Mouse (Mus musculus) thymus, adult 2 months (tissue): Measurements from ENCODE around the gene Cers5.

Experiments used
- CTCF ChIP-seq: fragments of 200-500 bp; IDR thresholded peaks from 2 replicates; pipeline ENCODE4 v1.5.1; 2012; ENCODE audit warnings: mild to moderate bottlenecking, control low read depth, low read length, moderate library complexity, borderline replicate concordance; ENCODE audit not compliant: control insufficient read depth, poor library complexity, insufficient read depth; ENCODE audit errors: extremely low read depth
- POLR2A ChIP-seq: fragments of 200-500 bp; IDR thresholded peaks from 2 replicates; pipeline ENCODE4 v1.6.1; 2012; ENCODE audit warnings: mild to moderate bottlenecking, low read length, control low read depth, moderate library complexity; ENCODE audit not compliant: control insufficient read depth, poor library complexity, insufficient read depth; ENCODE audit errors: extremely low read depth

- TF ChIP-seq POLR2A (no peak), CTCF (no peak)
These were observed 44.9 kb upstream of the Cers5 start for GRCm38 (mm10) chr15:99817343-99818235.
